Mouse (Mus musculus): ENCODE data around the gene Srgap3.
A peak's percentile ranks its signal among the peaks of the same experiment; 100 is the strongest.

The Srgap3 gene

GRCm38 (mm10) chr6:112950205-112951110, 3.4 kb upstream of the Srgap3 start:
- no peak for DNase-seq (ENCODE audit: low read depth, low spot score)

- DNase-seq (ENCODE audit: low read depth, low spot score), result no peak
Observed at GRCm38 (mm10) chr6:112949220-112949619, 2.2 kb upstream of the Srgap3 start.

GRCm38 (mm10) chr6:112948416-112948815, 1.4 kb upstream of the Srgap3 start:
- no peak for DNase-seq (ENCODE audit: low read depth, low spot score)

- no peak for DNase-seq (ENCODE audit: low read depth, low spot score)
Observed at GRCm38 (mm10) chr6:112946021-112946811, 850 bp downstream of the Srgap3 start.

GRCm38 (mm10) chr6:112945181-112945751, 1.8 kb downstream of the Srgap3 start:
- DNase-seq (ENCODE audit: low read depth, low spot score), result no peak

- DNase-seq (ENCODE audit: low read depth, low spot score), result peak; percentile 56
Observed at GRCm38 (mm10) chr6:112943596-112944245, 3.3 kb downstream of the Srgap3 start.

GRCm38 (mm10) chr6:112939281-112939680, 7.8 kb downstream of the Srgap3 start:
- no peak for DNase-seq (ENCODE audit: low read depth, low spot score)

GRCm38 (mm10) chr6:112937791-112938190, 9.3 kb downstream of the Srgap3 start:
- DNase-seq (ENCODE audit: low read depth, low spot score), result no peak

GRCm38 (mm10) chr6:112934501-112934900, 12.6 kb downstream of the Srgap3 start:
- no peak for DNase-seq (ENCODE audit: low read depth, low spot score)

- DNase-seq (ENCODE audit: low read depth, low spot score), result no peak
Observed at GRCm38 (mm10) chr6:112932611-112933010, 14.5 kb downstream of the Srgap3 start.

- peak; percentile 67 for DNase-seq (ENCODE audit: low read depth, low spot score)
Observed at GRCm38 (mm10) chr6:112930011-112930451, 17.0 kb downstream of the Srgap3 start.

- DNase-seq (ENCODE audit: low read depth, low spot score), result no peak
Observed at GRCm38 (mm10) chr6:112929291-112929984, 17.6 kb downstream of the Srgap3 start.

GRCm38 (mm10) chr6:112928841-112929240, 18.2 kb downstream of the Srgap3 start:
- DNase-seq (ENCODE audit: low read depth, low spot score), result no peak

- no peak for DNase-seq (ENCODE audit: low read depth, low spot score)
Observed at GRCm38 (mm10) chr6:112927341-112927740, 19.7 kb downstream of the Srgap3 start.

GRCm38 (mm10) chr6:112926011-112926410, 21.1 kb downstream of the Srgap3 start:
- no peak for DNase-seq (ENCODE audit: low read depth, low spot score)

- no peak for DNase-seq (ENCODE audit: low read depth, low spot score)
Observed at GRCm38 (mm10) chr6:112925234-112925975, 21.7 kb downstream of the Srgap3 start.

GRCm38 (mm10) chr6:112924606-112925141, 22.4 kb downstream of the Srgap3 start:
- no peak for DNase-seq (ENCODE audit: low read depth, low spot score)

- no peak for DNase-seq (ENCODE audit: low read depth, low spot score)
Observed at GRCm38 (mm10) chr6:112920619-112921195, 26.4 kb downstream of the Srgap3 start.

GRCm38 (mm10) chr6:112917717-112918116, 29.3 kb downstream of the Srgap3 start:
- no peak for DNase-seq (ENCODE audit: low read depth, low spot score)

GRCm38 (mm10) chr6:112916243-112916642, 30.8 kb downstream of the Srgap3 start:
- no peak for DNase-seq (ENCODE audit: low read depth, low spot score)

Measured in mesoderm, embryonic 11.5 days (tissue).